Mouse (Mus musculus) left cerebral cortex, postnatal 4 days (tissue): ENCODE measurements around the gene Ahnak. TPM values are rescaled to one million over a fixed set of nuclear protein-coding genes. Genes with fewer than 3 reads are reported as not detected.
"Not testable (repeated sequence)": the region's sequence is repeated elsewhere in the genome, so short reads cannot be mapped to it uniquely, and the experiment has no call there.

ENCODE experiments used
- DNase-seq: peaks from one replicate; pipeline ENCODE4 v3.0.0-alpha.2; 2022
- intact Hi-C: fragments of 180-260 bp; cut with DNase I; formaldehyde crosslinking; loops from one replicate; pipeline ENCODE4 v1.15.1; 2025
- total RNA-seq, 2 experiments: library from RNA; stranded (reverse); gene quantifications; 2 replicates each; pipeline ENCODE4 v1.2.3; 2021

Ahnak gene
- total RNA-seq, 2 experiments from 2014 or later: 14.0 to 18.5 TPM

DNA sequence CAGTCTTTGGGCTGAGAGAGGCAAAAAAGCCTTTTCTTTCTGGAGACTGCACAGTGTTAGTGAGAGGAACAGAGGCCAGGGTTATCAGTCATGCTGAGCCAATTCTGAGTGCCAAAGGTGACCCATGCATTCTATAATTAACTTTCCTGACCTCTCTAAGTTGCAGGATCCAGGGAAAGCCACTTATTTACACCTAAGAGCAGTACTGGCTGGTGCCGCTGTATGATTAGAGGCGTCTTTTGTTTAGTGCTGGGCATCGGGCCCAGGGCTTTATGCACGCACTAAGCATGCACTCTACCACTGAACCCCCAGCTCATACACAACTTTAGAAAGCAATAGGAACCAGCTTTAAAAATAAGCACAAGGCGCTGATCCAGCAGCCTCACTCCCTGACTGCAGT is 128.2 kb downstream of the Ahnak start:
- no peak for DNase-seq
- intact Hi-C loops: no loop called here

DNA sequence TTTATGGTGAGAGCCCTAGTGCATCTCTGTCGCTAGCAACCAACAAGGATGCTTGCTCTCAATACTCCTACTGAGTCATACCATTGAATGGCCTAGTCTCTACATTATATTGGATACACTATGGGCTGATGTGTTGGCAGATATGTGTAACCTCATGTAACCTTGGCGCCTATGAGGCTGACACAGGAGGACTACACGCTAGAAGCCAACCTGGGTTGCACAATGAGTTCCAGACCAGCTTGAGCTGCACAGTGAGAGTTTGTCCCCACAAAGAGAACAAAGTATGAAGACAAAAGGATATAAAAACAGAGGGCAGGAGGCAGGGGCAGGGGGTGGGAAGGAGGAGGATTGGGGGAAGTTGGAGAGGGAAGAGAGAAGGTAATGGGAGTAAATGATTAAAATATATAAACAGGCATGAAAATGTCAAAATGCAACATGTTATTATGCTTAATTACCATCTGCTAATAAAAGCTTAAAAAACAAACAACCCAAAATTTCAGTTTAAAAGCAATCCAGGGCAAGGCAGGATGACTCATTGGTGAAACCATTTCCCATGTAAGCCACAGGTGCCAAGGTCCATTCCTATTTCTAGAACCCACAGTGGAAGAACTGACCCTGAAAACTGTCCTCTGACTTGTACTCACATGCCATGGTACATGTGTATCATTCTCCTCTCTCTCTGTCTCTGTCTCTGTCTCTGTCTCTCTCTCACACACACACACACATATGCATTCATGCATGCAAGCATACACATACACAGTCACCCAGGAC is 130.8 kb downstream of the Ahnak start:
- DNase-seq: no peak
- intact Hi-C loops: no loop called here

DNA sequence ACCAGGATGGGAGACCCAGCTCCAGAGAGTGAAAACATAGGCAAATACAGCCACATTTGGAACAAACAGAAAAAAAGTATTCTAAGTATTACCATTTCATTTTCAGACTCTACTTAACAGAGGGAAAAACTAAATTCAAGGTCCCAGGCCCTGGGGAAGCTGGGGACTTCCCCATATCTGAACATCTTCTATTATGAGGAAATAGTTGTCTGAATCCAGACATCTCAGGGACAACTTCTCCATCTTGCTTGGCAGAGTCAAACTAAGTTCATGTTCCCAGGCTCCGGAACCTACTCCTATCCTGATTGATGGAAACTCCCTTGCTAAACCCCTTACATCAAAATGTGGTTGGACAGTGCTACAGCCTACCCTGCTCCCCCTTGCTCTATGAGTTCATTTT is 133.3 kb downstream of the Ahnak start:
- DNase-seq: no peak
- intact Hi-C loops: no loop called here

DNA sequence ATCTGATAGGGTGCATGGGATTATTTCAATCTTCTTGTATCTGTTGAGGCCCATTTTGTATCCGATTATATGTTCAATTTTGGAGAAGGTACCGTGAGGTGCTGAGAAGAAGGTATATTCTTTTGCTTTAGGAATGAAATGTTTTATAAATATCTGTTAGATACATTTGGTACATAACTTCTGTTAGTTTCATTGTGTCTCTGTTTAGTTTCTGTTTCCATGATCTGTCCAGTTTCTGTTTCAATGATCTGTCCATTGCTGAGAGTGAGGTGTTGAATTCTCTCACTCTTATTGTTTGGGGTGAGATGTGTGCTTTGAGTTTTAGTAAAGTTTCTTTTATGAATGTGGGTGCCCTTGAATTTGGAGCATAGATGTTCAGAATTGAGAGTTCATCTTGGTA is 134.9 kb downstream of the Ahnak start:
- intact Hi-C loops, DNase-seq: not testable (repeated sequence)

Other genes with a start within 250 kb of the Ahnak start
- gene 1700092M07Rik, start 248.6 kb upstream of the Ahnak start, total RNA-seq: 1 to 10 TPM; 2.7 to 2.8 TPM
- gene Stx5a, start 247.9 kb upstream of the Ahnak start, total RNA-seq: 10 to 100 TPM; 70.8 to 77.5 TPM
- 100 to 1,000 TPM; 105 to 110 TPM for gene Nxf1, start 232.2 kb upstream of the Ahnak start, total RNA-seq
- gene Tmem223, start 218.3 kb upstream of the Ahnak start, total RNA-seq: 100 to 1,000 TPM in 1 of 2 experiments, 10 to 100 TPM in 1; 96.5 to 102 TPM
- 1 to 10 TPM; 8.2 to 9.2 TPM for gene Tmem179b, start 214.8 kb upstream of the Ahnak start, total RNA-seq
- gene Taf6l, start 202.9 kb upstream of the Ahnak start, total RNA-seq: 10 to 100 TPM; 24.9 to 29.4 TPM
- 10 to 100 TPM; 87.2 to 92.3 TPM for gene Polr2g, start 190.7 kb upstream of the Ahnak start, total RNA-seq
- 1 to 10 TPM; 5.1 to 6.8 TPM for gene Zbtb3, start 186.7 kb upstream of the Ahnak start, total RNA-seq
- 10 to 100 TPM; 46.0 to 47.2 TPM for gene Ttc9c, start 170.0 kb upstream of the Ahnak start, total RNA-seq
- 100 to 1,000 TPM; 108 to 116 TPM for gene Hnrnpul2, start 169.3 kb upstream of the Ahnak start, total RNA-seq
- gene AC129217.1, start 159.5 kb upstream of the Ahnak start, total RNA-seq: not detected
- gene Bscl2, start 151.8 kb upstream of the Ahnak start, total RNA-seq: 10 to 100 TPM; 76.9 to 78.4 TPM
- gene Gng3, start 150.1 kb upstream of the Ahnak start, total RNA-seq: 100 to 1,000 TPM; 275 to 279 TPM
- gene Lrrn4cl, start 138.5 kb upstream of the Ahnak start, total RNA-seq: under 1 TPM; 0.76 to 0.93 TPM
- 100 to 1,000 TPM; 109 to 122 TPM for gene Ubxn1, start 117.8 kb upstream of the Ahnak start, total RNA-seq
- 10 to 100 TPM; 22.3 to 25.7 TPM for gene Uqcc3, start 108.4 kb upstream of the Ahnak start, total RNA-seq
- gene Lbhd1, start 105.6 kb upstream of the Ahnak start, total RNA-seq: 1 to 10 TPM; 4.6 to 8.6 TPM
- not detected for gene Gm49403, start 105.4 kb upstream of the Ahnak start, total RNA-seq
- 10 to 100 TPM; 16.4 to 21.4 TPM for gene 1810009A15Rik, start 100.4 kb upstream of the Ahnak start, total RNA-seq
- 1 to 10 TPM; 4.2 to 5.8 TPM for gene Gm49416, start 100.4 kb upstream of the Ahnak start, total RNA-seq
- 10 to 100 TPM; 25.3 to 25.6 TPM for gene Ints5, start 96.3 kb upstream of the Ahnak start, total RNA-seq
- 100 to 1,000 TPM; 102 to 110 TPM for gene Ganab, start 91.2 kb upstream of the Ahnak start, total RNA-seq
- 100 to 1,000 TPM; 109 to 115 TPM for gene B3gat3, start 68.9 kb upstream of the Ahnak start, total RNA-seq
- 1 to 10 TPM; 1.4 to 1.7 TPM for gene Rom1, start 59.9 kb upstream of the Ahnak start, total RNA-seq
- gene Eml3, start 59.7 kb upstream of the Ahnak start, total RNA-seq: 10 to 100 TPM in 1 of 2 experiments, 1 to 10 TPM in 1; 9.4 to 11.6 TPM
- 10 to 100 TPM; 75.4 to 79.6 TPM for gene Mta2, start 47.4 kb upstream of the Ahnak start, total RNA-seq
- 10 to 100 TPM; 17.5 to 20.0 TPM for gene Tut1, start 35.4 kb upstream of the Ahnak start, total RNA-seq
- 100 to 1,000 TPM; 385 to 398 TPM for gene Eef1g, start 22.2 kb upstream of the Ahnak start, total RNA-seq
- under 1 TPM in 1 of 2 experiments, not detected in 1; 0.94 TPM for gene Scgb1a1, start 98.7 kb downstream of the Ahnak start, total RNA-seq
- gene Asrgl1, start 146.4 kb downstream of the Ahnak start, total RNA-seq: 10 to 100 TPM; 50.1 to 53.3 TPM